Mouse (Mus musculus): Measurements from ENCODE around the gene Dyrk1a.

DNA sequence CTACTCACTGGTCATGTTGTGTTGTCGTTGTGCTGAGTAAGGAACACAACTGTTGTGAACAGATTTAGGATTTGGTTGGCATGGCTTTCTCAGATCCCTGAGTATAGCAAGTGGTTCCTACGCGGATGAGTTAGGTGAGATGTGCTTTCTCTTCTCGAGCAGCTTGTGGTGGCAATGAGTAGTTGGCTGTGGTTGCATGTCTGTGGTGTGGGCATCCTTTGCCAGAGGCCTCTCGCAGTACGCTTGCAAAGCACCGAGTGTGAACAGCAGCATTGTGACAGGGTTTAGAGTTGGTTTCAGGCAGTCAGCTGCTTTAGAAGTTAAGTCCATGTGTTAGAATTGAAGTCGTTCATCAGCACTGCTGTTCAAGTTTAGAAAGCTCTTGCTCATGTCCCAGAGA, 90.4 kb downstream of the Dyrk1a start:
- TF ChIP-seq POLR2A (IDR thresholded peaks at IDR 0.05; ENCODE audit: insufficient read depth, low read length) (no peak), EP300 (IDR thresholded peaks at IDR 0.05; ENCODE audit: insufficient read depth, low read depth, low read length) (no peak)

Measured in ES-Bruce4 (cell line).